Mouse (Mus musculus): ENCODE results near the gene Zc3h7b. TPM values are rescaled to one million over a fixed set of nuclear protein-coding genes. Genes with fewer than 3 reads are reported as not detected.

The Zc3h7b gene
- 33.7 and 62.4 TPM in 2 replicates for polyA plus RNA-seq (2012; rRNA removed; ENCODE audit: low replicate concordance)

DNA sequence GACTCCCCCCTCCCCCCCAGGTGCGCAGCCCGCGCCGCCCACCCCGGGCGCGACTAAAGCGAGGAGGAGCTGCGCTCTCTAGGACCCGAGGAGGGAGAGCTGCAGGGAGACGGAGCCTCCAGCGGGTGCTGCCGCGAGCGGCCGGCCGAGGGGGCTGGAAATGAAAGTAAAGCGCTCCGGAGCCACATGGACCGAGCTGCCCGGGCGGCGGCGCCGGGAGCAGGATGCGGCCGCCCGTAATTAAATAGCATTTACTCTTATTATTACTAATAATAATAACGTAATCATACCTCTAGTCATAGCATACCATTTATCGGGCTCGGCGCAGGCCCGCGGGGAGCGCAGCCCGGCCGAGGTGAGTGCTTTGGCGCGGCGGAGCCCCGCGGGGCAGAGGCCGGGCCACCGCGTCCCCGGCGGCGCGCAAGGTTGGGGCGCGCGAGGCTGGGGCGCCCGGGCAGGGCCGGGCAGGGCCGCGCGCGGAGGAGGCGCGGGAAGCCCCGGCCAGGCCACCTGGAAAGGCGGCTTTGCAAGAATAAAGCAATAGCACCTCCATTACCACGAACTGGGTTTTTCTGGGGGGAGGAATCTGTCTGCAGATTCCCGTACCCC, at the start of gene Zc3h7b, which contains the start of gene Rangap1:
Zc3h7b (plus strand) TSS at position 66 of the 609 bp plus-strand sequence.
Rangap1 (minus strand) TSS at position 539 of the 609 bp plus-strand sequence.

DNA sequence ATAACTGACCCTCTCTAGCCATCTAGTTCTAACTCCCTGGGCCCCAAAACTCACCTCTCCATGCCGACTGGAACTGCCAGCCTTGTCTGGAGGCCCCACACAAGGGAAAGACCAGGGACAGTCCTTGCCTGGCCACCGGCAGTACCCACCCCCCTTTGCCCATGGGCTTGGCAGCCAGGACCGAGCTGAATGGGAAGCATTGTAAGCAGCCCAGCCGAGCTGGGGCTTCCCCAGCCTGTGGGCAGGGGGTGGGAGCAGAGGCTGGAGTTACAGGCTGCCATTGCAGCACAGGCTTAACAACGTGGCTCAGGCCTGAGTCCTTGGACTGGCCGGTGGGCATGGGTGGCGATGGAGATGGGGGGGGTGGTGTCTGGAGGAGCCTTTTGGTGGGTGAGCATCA, 47.7 kb upstream of the Zc3h7b start, which contains the start of gene Chadl:
Chadl (minus strand) TSS at position 113 of the 400 bp plus-strand sequence.

DNA sequence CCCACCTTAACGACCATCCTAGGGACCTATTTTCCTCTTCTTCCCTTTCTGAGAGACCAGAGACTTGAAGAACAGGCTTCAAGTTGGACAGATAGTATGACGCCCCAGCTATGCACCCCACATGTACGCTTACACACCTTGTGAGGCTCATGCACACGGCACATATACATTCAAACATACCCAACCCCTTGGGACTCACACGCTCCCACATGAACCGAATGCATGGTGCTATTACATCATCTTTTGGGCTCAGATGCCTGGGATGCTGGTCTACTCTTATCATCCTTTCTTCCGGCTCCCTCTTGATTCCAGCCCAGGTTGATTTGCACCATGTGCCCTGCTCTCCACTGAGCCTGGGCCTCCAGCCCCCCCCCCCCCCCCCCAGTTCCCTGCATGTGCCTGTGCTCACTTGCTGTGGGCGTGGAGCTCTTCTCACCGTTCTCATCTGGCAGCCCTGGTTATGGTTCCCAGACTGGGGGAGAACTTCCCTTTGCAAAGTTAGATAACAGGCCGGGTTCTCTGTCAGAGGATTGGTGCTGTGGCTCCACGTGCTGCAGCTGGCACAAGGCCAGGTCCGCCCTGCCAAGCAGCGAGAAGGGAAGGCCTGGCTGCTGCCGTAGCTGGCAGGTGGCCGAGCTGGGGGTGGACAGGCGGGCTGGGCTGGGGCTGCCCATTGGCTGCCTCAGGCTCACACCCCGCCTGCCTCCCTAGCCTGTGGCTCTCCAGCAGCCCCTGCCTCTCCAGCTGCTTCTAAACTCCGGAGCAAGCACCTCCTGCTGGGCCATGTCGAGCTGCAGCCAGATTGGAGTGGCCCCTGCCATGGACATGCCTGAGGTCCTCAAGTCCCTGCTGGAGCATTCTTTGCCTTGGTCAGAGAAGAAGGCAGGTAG, 57.4 kb downstream of the Zc3h7b start, which contains the start of gene Tef:
Tef (plus strand) TSS at position 421 of the 890 bp plus-strand sequence.

Other genes with a start within 250 kb of the Zc3h7b start
- 21.0 and 52.6 TPM in 2 replicates for gene Ep300, start 159.7 kb upstream of the Zc3h7b start, polyA plus RNA-seq (2012; rRNA removed; ENCODE audit: low replicate concordance)
- gene L3mbtl2, start 81.2 kb upstream of the Zc3h7b start, polyA plus RNA-seq (2012; rRNA removed; ENCODE audit: low replicate concordance): 14.6 and 18.1 TPM in 2 replicates
- gene Chadl, start 47.8 kb upstream of the Zc3h7b start, polyA plus RNA-seq (2012; rRNA removed; ENCODE audit: low replicate concordance): 3.9 and 7.4 TPM in 2 replicates
- gene Rangap1, start 473 bp downstream of the Zc3h7b start, polyA plus RNA-seq (2012; rRNA removed; ENCODE audit: low replicate concordance): 22.6 and 40.1 TPM in 2 replicates
- gene Tef, start 57.4 kb downstream of the Zc3h7b start, polyA plus RNA-seq (2012; rRNA removed; ENCODE audit: low replicate concordance): 62.7 and 76.8 TPM in 2 replicates
- 39.8 and 42.4 TPM in 2 replicates for gene Tob2, start 113.7 kb downstream of the Zc3h7b start, polyA plus RNA-seq (2012; rRNA removed; ENCODE audit: low replicate concordance)
- 40.8 and 53.1 TPM in 2 replicates for gene Phf5a, start 126.9 kb downstream of the Zc3h7b start, polyA plus RNA-seq (2012; rRNA removed; ENCODE audit: low replicate concordance)
- gene Aco2, start 127.3 kb downstream of the Zc3h7b start, polyA plus RNA-seq (2012; rRNA removed; ENCODE audit: low replicate concordance): 461 and 738 TPM in 2 replicates
- 20.3 and 22.0 TPM in 2 replicates for gene Polr3h, start 181.2 kb downstream of the Zc3h7b start, polyA plus RNA-seq (2012; rRNA removed; ENCODE audit: low replicate concordance)
- gene Csdc2, start 191.7 kb downstream of the Zc3h7b start, polyA plus RNA-seq (2012; rRNA removed; ENCODE audit: low replicate concordance): 3.8 and 39.1 TPM in 2 replicates
- 109 and 124 TPM in 2 replicates for gene Pmm1, start 215.9 kb downstream of the Zc3h7b start, polyA plus RNA-seq (2012; rRNA removed; ENCODE audit: low replicate concordance)
- gene 1700029P11Rik, start 235.5 kb downstream of the Zc3h7b start, polyA plus RNA-seq (2012; rRNA removed; ENCODE audit: low replicate concordance): not detected in 2 replicates
- 23.3 and 33.3 TPM in 2 replicates for gene Xrcc6, start 242.8 kb downstream of the Zc3h7b start, polyA plus RNA-seq (2012; rRNA removed; ENCODE audit: low replicate concordance)

Measured in subcutaneous adipose tissue, adult 2 months (tissue).